Mouse (Mus musculus): ENCODE results near the gene Trappc1.

GRCm38 (mm10) chr11:69327157-69327442 lies 3.3 kb downstream of the Trappc1 start:
- TF ChIP-seq CTCF (IDR thresholded peaks at IDR 0.05; ENCODE audit: borderline replicate concordance, control insufficient read depth, extremely low read depth, insufficient read depth, low read length, poor library complexity): no peak
- no peak for TF ChIP-seq POLR2A (IDR thresholded peaks at IDR 0.05; ENCODE audit: control insufficient read depth, extremely low read depth, insufficient read depth, low read length, poor library complexity)
